Mouse (Mus musculus) MEL (cell line): ENCODE measurements around the gene Adam19. TPM values are rescaled to one million over a fixed set of nuclear protein-coding genes. Genes with fewer than 3 reads are reported as not detected.

Experiments
- DNase-seq: peaks from one replicate; pipeline ENCODE4 v3.0.0; 2011; ENCODE audit warnings: low read depth, low spot score
- H3K27ac ChIP-seq: 2 replicates; pipeline ENCODE4 v1.5.1; 2012; ENCODE audit warnings: low read depth, mild to moderate bottlenecking, control low read depth, low read length, moderate library complexity; ENCODE audit not compliant: control insufficient read depth
- H3K27me3 ChIP-seq, 2 experiments: fragments of 150-350 bp in 1 of 2; sonication (generic) in 1 of 2; 2 replicates each; pipeline ENCODE4 v1.6.1; 2012; ENCODE audit warnings: low read length in 2 of 2, mild to moderate bottlenecking in 2 of 2, improper control_type of control experiment in 1 of 2, moderate library complexity in 1 of 2; ENCODE audit not compliant: insufficient read depth in 2 of 2, control insufficient read depth in 1 of 2
- H3K36me3 ChIP-seq, 2 experiments: 2 replicates each; pipeline ENCODE4 v1.6.1; 2012 to 2014; ENCODE audit warnings: low read length in 2 of 2, improper control_type of control experiment in 1 of 2, inconsistent platforms in 1 of 2, mild to moderate bottlenecking in 1 of 2; ENCODE audit not compliant: insufficient read depth in 2 of 2, control insufficient read depth in 1 of 2
- H3K4me1 ChIP-seq, 2 experiments: fragments of 150-350 bp in 1 of 2; sonication (generic) in 1 of 2; 2 replicates each; pipeline ENCODE4 v1.6.1; 2012; ENCODE audit warnings: low read length in 2 of 2, improper control_type of control experiment in 1 of 2, mild to moderate bottlenecking in 1 of 2; ENCODE audit not compliant: insufficient read depth in 2 of 2, control insufficient read depth in 1 of 2
- H3K4me3 ChIP-seq, 2 experiments: fragments of 150-350 bp in 1 of 2; sonication (generic) in 1 of 2; 2 replicates each; pipeline ENCODE4 v1.5.1; 2012; ENCODE audit warnings: low read depth in 2 of 2, low read length in 2 of 2, mild to moderate bottlenecking in 2 of 2, moderate library complexity in 2 of 2, control low read depth in 1 of 2, improper control_type of control experiment in 1 of 2; ENCODE audit not compliant: control insufficient read depth in 1 of 2, insufficient read depth in 1 of 2
- H3K79me2 ChIP-seq: 2 replicates; pipeline ENCODE4 v1.6.1; 2012; ENCODE audit warnings: mild to moderate bottlenecking, low read length, moderate library complexity; ENCODE audit not compliant: control insufficient read depth, poor library complexity, insufficient read depth
- H3K9ac ChIP-seq: 2 replicates; pipeline ENCODE4 v1.6.1; 2012; ENCODE audit warnings: low read depth, mild to moderate bottlenecking, control low read depth, low read length, moderate library complexity; ENCODE audit not compliant: control insufficient read depth, poor library complexity, severe bottlenecking
- H3K9me3 ChIP-seq: fragments of 150-350 bp; sonication (generic); replicated peaks from 2 replicates; pipeline ENCODE4 v1.6.1; 2012; ENCODE audit warnings: mild to moderate bottlenecking, low read length, improper control_type of control experiment, moderate library complexity; ENCODE audit not compliant: insufficient read depth
- BHLHE40 ChIP-seq: IDR thresholded peaks from 2 replicates; pipeline ENCODE4 v1.6.1; 2012; ENCODE audit warnings: low read depth, mild to moderate bottlenecking, inconsistent platforms, low read length, improper control_type of control experiment, borderline replicate concordance
- CHD1 ChIP-seq: IDR thresholded peaks from 2 replicates; pipeline ENCODE4 v1.6.1; 2012; ENCODE audit warnings: low read depth, mild to moderate bottlenecking, inconsistent platforms, low read length, improper control_type of control experiment
- CTCF ChIP-seq, 3 experiments: IDR thresholded peaks in 2 of 3; conservative IDR thresholded peaks in 1 of 3; 2 replicates each; pipeline ENCODE4 v1.5.1; 2011 to 2012; ENCODE audit warnings: low read length in 3 of 3, low read depth in 2 of 3, mild to moderate bottlenecking in 2 of 3, improper control_type of control experiment in 1 of 3, inconsistent platforms in 1 of 3, mixed read lengths in 1 of 3, moderate library complexity in 1 of 3; ENCODE audit not compliant: control insufficient read depth in 1 of 3, insufficient read depth in 1 of 3, poor library complexity in 1 of 3, severe bottlenecking in 1 of 3
- E2F4 ChIP-seq: IDR thresholded peaks from 2 replicates; pipeline ENCODE4 v1.6.1; 2011; ENCODE audit warnings: low read depth, low read length, improper control_type of control experiment, borderline replicate concordance
- GATA1 ChIP-seq: IDR thresholded peaks from 2 replicates; pipeline ENCODE4 v1.6.1; 2011; ENCODE audit warnings: low read depth, low read length, improper control_type of control experiment
- HCFC1 ChIP-seq: IDR thresholded peaks from 2 replicates; pipeline ENCODE4 v1.6.1; 2012; ENCODE audit warnings: low read depth, mild to moderate bottlenecking, inconsistent platforms, low read length, improper control_type of control experiment, moderate library complexity
- MAFK ChIP-seq: IDR thresholded peaks from 2 replicates; pipeline ENCODE4 v1.6.1; 2011; ENCODE audit warnings: low read depth, mild to moderate bottlenecking, low read length, improper control_type of control experiment, borderline replicate concordance
- MAZ ChIP-seq: IDR thresholded peaks from 2 replicates; pipeline ENCODE4 v1.6.1; 2012; ENCODE audit warnings: low read depth, mild to moderate bottlenecking, inconsistent platforms, low read length, improper control_type of control experiment
- MYB ChIP-seq: IDR thresholded peaks from 2 replicates; pipeline ENCODE4 v1.6.1; 2011; ENCODE audit warnings: mild to moderate bottlenecking, low read depth, low read length, improper control_type of control experiment
- POLR2A ChIP-seq, 2 experiments: IDR thresholded peaks; 2 replicates each; pipeline ENCODE4 v1.6.1; 2011 to 2012; ENCODE audit warnings: low read length in 2 of 2, mild to moderate bottlenecking in 2 of 2, control low read depth in 1 of 2, improper control_type of control experiment in 1 of 2, low read depth in 1 of 2, moderate library complexity in 1 of 2; ENCODE audit not compliant: control insufficient read depth in 1 of 2, insufficient read depth in 1 of 2, poor library complexity in 1 of 2
- RCOR1 ChIP-seq: IDR thresholded peaks from 2 replicates; pipeline ENCODE4 v1.6.1; 2012; ENCODE audit warnings: low read depth, mild to moderate bottlenecking, inconsistent platforms, low read length, improper control_type of control experiment
- TAL1 ChIP-seq: IDR thresholded peaks from 2 replicates; pipeline ENCODE4 v1.6.1; 2012; ENCODE audit warnings: mild to moderate bottlenecking, inconsistent platforms, low read length, moderate library complexity, mixed read lengths
- TBP ChIP-seq: IDR thresholded peaks from 2 replicates; pipeline ENCODE4 v1.8.0; 2011; ENCODE audit warnings: low read depth, low read length, improper control_type of control experiment
- UBTF ChIP-seq: IDR thresholded peaks from 2 replicates; pipeline ENCODE4 v1.6.1; 2012; ENCODE audit warnings: low read depth, mild to moderate bottlenecking, inconsistent platforms, low read length, improper control_type of control experiment, moderate library complexity, borderline replicate concordance; ENCODE audit not compliant: insufficient read depth
- USF2 ChIP-seq, 2 experiments: IDR thresholded peaks; 2 replicates each; pipeline ENCODE4 v1.6.1; 2011 to 2012; ENCODE audit warnings: improper control_type of control experiment in 2 of 2, low read length in 2 of 2, borderline replicate concordance in 1 of 2, inconsistent platforms in 1 of 2, low read depth in 1 of 2, mild to moderate bottlenecking in 1 of 2; ENCODE audit not compliant: insufficient read depth in 1 of 2
- ZKSCAN1 ChIP-seq: IDR thresholded peaks from 2 replicates; pipeline ENCODE4 v1.6.1; 2012; ENCODE audit warnings: low read depth, mild to moderate bottlenecking, inconsistent platforms, low read length, improper control_type of control experiment, moderate library complexity
- ZNF384 ChIP-seq: IDR thresholded peaks from 2 replicates; pipeline ENCODE4 v1.6.1; 2012; ENCODE audit warnings: low read depth, mild to moderate bottlenecking, inconsistent platforms, low read length, improper control_type of control experiment
- polyA plus RNA-seq, 2 experiments: library from polyadenylated mRNA; stranded (reverse) in 1 of 2; unstranded in 1 of 2; fragments of >175 nt in 1 of 2; fragments of >200 nt in 1 of 2; gene quantifications; 2 replicates each; pipeline versions ENCODE4 v1.2.1 to v1.2.4; 2012; ENCODE audit warnings: low replicate concordance in 2 of 2, low read depth in 1 of 2; ENCODE audit not compliant: insufficient read length in 2 of 2, insufficient read depth in 1 of 2, missing spikeins in 1 of 2
- total RNA-seq: library from RNA; depleted of rRNA; stranded (reverse); fragments of 300-350 nt; gene quantifications from 2 replicates; pipeline ENCODE4 v1.2.3, GENCODE M21; 2012

Gene Adam19
- total and polyA plus RNA-seq, 3 experiments: 0.12 to 0.19 TPM; not detected in 1

DNA sequence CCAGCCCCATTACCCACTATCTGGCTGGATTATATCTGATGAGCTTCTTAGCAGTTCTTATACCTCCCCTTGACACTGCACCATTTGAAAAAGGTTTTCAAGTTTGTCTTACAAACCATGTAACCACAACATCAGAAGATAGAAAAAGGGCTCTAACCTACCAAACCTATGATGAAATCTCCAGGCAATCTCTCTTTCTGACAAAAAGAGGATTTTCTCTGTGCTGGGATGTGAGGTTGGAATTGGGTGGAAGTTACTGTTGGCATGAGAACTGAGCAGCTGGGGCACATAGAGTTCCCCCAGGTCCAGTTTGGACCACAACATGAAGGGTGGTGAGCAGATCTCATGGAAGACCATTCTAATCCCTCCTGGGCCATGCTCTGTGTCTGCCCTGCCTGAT is 33.9 kb upstream of the Adam19 start:
- no peaks in the 10 kb centered on the region for H3K9me3 ChIP-seq
- no peak overlapping the region for H3K4me3 ChIP-seq
- DNase-seq: no peak
- peaks cover 2% of the 10 kb centered on the region in 2 experiments; a peak in 3 of 4 replicates for H3K27me3 ChIP-seq
- H3K79me2 ChIP-seq: no peaks in the 10 kb centered on the region
- no peaks in the 10 kb centered on the region for H3K36me3 ChIP-seq
- no peaks in the 10 kb centered on the region for H3K4me1 ChIP-seq
- no peak for TF ChIP-seq TBP
- no peak overlapping the region for H3K9ac ChIP-seq
- no peak overlapping the region for H3K27ac ChIP-seq

- H3K9me3 ChIP-seq: no peaks in the 10 kb centered on the region
- H3K27ac ChIP-seq: no peak overlapping the region
- H3K27me3 ChIP-seq: peaks cover 2% of the 10 kb centered on the region in 2 experiments; a peak in 3 of 4 replicates
- H3K4me3 ChIP-seq: no peak overlapping the region
- H3K79me2 ChIP-seq: no peaks in the 10 kb centered on the region
- H3K36me3 ChIP-seq: no peaks in the 10 kb centered on the region
- TF ChIP-seq E2F4 (no peak), BHLHE40 (no peak), MAFK (no peak), POLR2A (IDR thresholded peaks at IDR 0.05; ENCODE audit: control insufficient read depth in 1 of 2, insufficient read depth in 1 of 2, low read depth in 1 of 2, low read length in 2 of 2, poor library complexity in 1 of 2) (no peak), CTCF (IDR thresholded peaks at IDR 0.05 in 2 of 3, conservative IDR thresholded peaks at IDR 0.05 in 1 of 3; ENCODE audit: control insufficient read depth in 1 of 3, insufficient read depth in 1 of 3, low read depth in 2 of 3, low read length in 3 of 3, poor library complexity in 1 of 3, severe bottlenecking in 1 of 3) (no peak), HCFC1 (no peak)
- DNase-seq: no peak
- no peaks in the 10 kb centered on the region for H3K4me1 ChIP-seq
- no peak overlapping the region for H3K9ac ChIP-seq
These were observed 32.8 kb upstream of the Adam19 start for GRCm38 (mm10) chr11:46022983-46023382.

DNA sequence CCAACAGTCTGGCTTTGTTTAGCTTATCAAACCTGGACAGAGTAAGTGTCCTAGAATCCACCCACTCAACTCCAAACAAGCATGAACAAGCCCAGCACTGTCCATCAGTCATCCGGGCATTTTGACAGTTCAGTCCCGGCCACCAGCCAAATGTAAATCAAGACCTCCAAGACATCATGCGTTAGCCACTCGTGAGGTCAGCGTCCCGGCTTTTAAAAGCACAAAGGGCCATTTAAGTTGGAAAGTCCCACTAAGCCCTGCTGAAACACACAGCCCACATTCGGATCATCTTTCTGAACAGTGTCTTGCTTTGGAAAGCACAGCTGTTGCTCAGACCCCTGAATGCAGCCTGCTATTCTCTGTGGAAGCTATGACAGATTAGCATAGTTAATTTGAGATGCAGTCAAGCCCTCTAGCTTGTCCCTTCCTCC is 29.8 kb upstream of the Adam19 start:
- no peak for TF ChIP-seq ZKSCAN1
- no peak for TF ChIP-seq RCOR1
- TF ChIP-seq POLR2A (IDR thresholded peaks at IDR 0.05; ENCODE audit: control insufficient read depth in 1 of 2, insufficient read depth in 1 of 2, low read depth in 1 of 2, low read length in 2 of 2, poor library complexity in 1 of 2): no peak
- TF ChIP-seq CHD1: no peak
- TF ChIP-seq CTCF (IDR thresholded peaks at IDR 0.05 in 2 of 3, conservative IDR thresholded peaks at IDR 0.05 in 1 of 3; ENCODE audit: control insufficient read depth in 1 of 3, insufficient read depth in 1 of 3, low read depth in 2 of 3, low read length in 3 of 3, poor library complexity in 1 of 3, severe bottlenecking in 1 of 3): no peak
- no peak for TF ChIP-seq MAFK
- TF ChIP-seq MAZ: no peak
- no peak for TF ChIP-seq ZNF384
- no peak for TF ChIP-seq E2F4
- TF ChIP-seq USF2 (IDR thresholded peaks at IDR 0.05; ENCODE audit: borderline replicate concordance in 1 of 2, insufficient read depth in 1 of 2, low read depth in 1 of 2, low read length in 2 of 2): no peak
- no peak for TF ChIP-seq BHLHE40
- no peak for TF ChIP-seq TAL1
- TF ChIP-seq MYB: no peak
- TF ChIP-seq GATA1: no peak
- no peak for TF ChIP-seq UBTF
- no peaks in the 10 kb centered on the region for H3K9me3 ChIP-seq
- peaks cover 3 to 7% of the 10 kb centered on the region in 2 experiments; a peak in 3 of 4 replicates for H3K27me3 ChIP-seq
- H3K36me3 ChIP-seq: no peaks in the 10 kb centered on the region
- H3K9ac ChIP-seq: no peak overlapping the region
- no peak for DNase-seq
- no peak overlapping the region for H3K4me3 ChIP-seq
- H3K4me1 ChIP-seq: no peaks in the 10 kb centered on the region
- H3K27ac ChIP-seq: no peak overlapping the region
- H3K79me2 ChIP-seq: no peaks in the 10 kb centered on the region
